Mouse (Mus musculus) retina, postnatal 1 day (tissue): ENCODE results near the gene Siae.

ENCODE experiments used
- DNase-seq: peaks from one replicate; pipeline ENCODE4 v3.0.0-alpha.2; 2012

The Siae gene

GRCm38 (mm10) chr9:37540701-37541575 lies 14.6 kb upstream of the Siae start:
- DNase-seq: no peak

- no peak for DNase-seq
These were observed 13.5 kb upstream of the Siae start for GRCm38 (mm10) chr9:37541851-37542642.

GRCm38 (mm10) chr9:37543869-37544440 lies 11.5 kb upstream of the Siae start:
- DNase-seq: no peak

- DNase-seq: peak; percentile 72
These were observed 10.9 kb upstream of the Siae start for GRCm38 (mm10) chr9:37544447-37545165.

DNA sequence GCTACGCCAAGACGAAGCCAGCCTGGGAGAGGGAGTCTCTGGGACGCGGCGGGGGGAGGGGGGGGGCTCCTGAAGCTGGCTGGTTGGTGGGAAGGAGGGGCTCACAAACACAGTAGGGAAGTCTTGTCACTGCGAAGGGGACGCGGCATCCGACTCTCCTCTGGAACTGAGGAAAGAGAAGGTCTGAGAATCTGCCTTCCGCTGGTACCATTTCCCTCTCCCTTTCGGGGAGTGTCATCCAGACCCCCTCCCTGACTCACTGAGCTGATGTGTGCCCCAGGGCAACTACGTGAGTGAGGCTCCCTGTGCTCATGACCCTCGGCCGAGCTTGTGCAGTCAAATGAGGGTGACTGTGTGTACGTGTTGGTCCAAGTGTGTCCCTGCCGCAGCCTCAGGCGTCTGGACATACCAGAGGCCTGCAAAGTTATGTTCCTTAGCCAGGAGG lies 10.3 kb upstream of the Siae start:
- DNase-seq: peak; percentile 32

DNA sequence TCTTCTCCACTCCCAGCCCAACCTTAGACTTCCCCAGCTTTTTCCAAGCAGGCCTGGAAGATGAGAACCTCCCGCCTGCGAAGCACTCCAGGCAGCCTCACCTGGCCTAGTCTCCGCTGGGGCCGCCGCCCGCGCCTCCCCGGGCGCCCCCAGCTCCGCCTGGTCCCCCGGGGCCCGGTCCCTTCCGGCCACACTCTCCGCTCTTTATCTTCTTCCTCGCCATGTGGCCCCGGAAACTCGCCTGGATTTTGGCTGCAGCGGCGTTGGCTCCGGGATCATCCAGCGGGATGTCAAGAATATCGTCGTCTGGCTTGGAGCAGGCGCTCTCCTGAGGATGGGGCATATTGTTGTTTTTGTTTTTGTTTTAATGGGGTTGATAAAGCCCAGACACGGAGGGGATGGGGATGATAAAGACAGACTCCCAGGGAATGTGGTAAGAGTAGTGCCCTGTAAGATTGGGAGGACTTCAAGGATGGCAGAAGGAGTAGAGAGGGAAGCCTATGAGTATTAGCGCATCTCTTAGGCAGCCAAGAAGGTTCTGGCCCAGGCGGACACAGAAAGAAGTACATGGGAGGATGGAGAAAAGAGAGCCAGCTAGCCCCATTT lies 9.5 kb upstream of the Siae start:
- no peak for DNase-seq

DNA sequence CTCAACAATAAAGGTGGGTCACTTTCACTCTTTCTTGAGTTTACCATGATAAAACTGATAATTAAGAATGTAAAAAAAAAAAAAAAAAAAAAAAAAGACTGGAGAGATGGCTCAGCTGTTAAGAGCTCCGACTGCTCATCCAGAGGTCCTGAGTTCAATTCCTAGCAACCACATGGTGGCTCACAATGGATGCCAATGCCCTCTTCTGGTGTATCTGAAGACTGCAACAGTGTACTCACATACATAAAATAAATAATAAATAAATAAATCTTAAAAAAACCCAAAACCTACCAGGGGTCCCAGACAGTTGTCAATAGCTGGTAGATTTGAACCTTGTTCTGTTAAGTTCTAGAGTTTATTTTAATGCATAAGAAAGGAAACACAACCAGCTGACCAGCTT lies 8.6 kb upstream of the Siae start:
- no peak for DNase-seq

- DNase-seq: no peak
These were observed 5.1 kb upstream of the Siae start for GRCm38 (mm10) chr9:37550435-37550834.

DNA sequence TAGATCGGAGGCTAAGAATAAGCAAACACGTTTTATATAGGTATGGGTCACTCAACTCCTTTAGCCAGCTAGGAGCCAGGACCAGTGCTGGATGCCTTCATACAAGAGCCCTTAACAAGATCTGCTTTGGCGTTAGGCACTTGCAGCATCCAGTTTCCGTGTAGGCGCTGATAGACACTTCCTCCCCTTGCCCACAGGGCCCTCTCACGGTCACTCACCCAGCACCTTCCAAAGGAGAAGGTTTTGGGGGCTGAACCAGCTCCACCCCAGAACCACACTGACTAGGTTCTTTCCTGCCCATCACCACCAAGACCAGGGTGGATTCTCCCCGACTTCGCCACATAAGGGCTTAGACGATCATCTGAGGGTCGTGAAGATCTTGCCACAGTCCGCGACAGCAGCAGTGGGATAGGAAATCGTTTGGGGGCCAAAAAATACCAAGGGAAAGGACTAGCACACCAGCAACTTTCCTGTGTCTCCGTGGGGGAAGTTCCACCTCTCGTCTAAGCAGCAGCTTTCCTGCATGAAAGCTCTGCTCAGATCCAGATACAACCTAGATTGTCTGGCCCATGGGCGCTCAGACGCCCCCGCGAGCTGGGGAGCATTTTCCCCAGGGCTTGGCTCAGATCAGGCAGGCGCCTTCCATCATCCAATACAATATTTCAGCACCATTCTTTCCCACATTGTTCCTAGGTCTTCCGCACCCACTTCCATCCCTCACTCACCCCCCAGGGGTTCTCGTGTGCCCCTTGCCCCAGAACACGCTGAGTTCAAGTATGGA lies 3.6 kb upstream of the Siae start:
- no peak for DNase-seq

GRCm38 (mm10) chr9:37552536-37553293 lies 2.8 kb upstream of the Siae start, which contains the start of gene Nrgn:
TSS of gene Nrgn (minus strand) at chr9:37552904.
- peak; percentile 93 for DNase-seq

DNA sequence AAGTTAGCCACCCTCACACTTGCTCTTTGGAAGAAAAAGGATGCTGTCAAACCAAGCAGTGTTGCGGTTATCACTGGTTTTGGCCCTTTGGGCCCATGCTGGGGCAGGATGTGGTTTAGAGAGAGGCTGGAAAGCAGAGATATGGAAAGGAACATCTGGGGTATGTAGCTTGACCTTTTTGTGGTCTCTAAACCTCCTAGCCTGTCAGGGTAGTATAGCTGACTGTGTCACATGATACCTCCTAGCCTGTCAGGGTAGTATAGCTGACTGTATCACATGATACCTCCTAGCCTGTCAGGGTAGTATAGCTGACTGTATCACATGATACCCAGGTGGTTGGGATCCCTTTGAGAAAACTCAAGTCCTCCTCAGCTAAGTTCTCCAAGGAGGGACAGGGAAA lies 1.2 kb upstream of the Siae start:
- no peak for DNase-seq

DNA sequence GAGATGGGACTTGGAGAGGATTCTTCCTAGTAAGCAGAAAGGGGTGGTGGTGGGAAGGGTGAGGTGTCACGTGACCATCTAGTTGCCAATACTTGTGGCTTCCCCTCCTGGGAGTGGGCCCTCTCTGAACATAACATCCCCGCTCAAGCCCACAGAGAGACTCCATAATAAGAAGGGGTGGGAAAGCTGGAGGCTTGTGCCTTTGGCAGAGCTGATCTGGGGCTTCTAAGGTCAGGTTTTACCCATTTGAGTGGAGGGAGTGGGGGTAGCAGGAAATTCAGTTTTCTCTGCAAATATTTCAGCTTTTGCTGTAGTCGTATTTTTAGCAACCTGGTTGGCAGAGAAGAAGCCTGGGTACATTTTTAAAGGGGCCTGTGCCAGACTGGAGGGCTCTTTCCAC lies 868 bp downstream of the Siae start:
- no peak for DNase-seq

DNA sequence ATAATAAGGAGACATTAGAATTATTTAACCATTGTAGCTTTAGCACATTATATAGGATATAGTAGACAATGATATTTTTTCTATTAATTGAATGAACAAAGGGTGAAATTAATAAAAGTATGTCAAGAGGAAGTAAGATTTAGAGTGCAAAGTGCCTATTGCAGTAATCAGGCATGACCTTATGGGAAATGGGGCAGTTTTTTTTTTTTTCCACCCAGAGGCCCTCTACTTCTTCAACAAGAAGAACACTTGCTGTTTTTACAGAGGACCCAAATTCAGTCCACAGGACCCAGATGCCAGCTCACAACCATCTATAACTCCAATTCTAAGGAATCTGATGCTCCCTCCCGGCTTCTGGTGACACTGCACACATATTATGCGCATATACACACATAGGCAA lies 5.1 kb downstream of the Siae start:
- DNase-seq: no peak

- DNase-seq: no peak
These were observed 8.3 kb downstream of the Siae start for GRCm38 (mm10) chr9:37563805-37564204.

DNA sequence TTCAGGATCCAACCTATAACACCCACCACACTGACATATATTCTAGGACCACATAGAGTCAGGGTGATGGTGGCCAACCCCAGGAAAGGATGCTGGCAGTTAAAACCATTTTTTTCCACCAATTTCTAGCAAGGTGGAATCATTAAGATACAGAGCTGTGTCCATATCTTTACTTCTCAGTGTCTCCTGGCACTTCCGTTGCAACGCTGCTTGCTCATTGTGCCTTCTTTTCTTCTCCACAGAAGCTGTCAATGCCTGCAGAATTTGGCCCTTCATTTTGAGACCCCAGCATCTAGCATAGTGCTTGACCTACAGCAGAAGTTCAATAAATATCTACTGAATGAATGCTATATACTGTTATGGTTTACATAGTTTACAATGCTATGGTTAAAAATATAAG lies 11.5 kb downstream of the Siae start:
- DNase-seq: no peak

- DNase-seq: no peak
These were observed 12.0 kb downstream of the Siae start for GRCm38 (mm10) chr9:37567454-37567853.

GRCm38 (mm10) chr9:37567892-37568604 lies 12.6 kb downstream of the Siae start:
- no peak for DNase-seq

DNA sequence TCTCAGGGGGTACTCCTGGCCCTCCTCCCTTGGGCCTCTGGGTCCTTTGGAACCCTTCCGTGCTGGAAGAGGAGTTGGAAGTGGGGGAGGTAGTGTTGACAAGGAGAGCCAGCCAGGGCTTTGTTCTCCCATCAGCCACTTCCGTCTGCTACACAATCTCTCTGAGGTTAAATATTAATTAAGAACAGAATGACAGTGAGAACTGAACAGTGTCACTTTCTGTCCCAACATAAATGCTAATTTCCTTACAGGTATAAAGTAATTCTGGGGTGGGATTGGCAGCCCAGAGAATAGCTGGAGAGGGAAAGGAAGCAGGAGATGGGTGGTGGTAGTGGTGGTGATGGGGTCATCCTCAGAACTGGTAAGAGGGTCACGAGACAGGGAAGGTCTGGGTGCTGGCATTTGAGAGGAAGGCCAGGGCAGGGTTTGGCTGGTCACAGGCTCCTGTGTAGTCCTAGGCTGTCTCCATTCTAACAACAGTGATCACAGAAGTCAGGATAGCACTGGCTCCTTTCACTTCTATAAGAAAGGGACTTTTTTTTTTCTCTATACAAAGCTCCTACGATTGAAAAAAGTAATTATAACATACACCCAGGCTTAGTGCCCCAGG lies 13.2 kb downstream of the Siae start:
- no peak for DNase-seq

DNA sequence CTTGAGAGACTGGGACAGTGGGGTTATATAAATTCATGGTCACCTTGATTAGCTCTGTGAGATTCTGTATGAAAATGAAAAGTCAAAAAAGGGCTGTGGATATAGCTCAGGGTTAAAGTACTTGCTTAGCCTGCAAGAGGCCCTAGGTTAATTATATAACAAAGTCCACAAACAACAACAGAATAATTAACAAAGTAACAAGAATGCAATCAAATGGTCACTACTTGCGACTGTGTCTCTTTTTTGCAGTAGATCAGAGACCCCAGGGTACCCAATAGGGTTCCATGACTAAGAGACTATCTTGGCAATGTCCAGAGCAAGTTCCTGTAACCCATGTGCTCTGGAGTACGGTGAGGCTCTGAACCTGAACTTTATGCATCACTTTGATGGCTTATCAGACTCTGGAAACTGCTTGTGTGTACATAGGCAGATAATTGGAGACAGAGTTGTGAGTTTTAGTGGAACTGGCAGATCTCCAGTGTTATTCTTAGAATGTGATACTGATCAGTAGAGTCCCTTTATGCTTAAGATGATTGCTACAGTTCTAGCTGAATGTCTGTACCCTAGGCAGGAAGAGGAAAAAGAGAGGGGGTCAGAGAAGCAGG lies 13.8 kb downstream of the Siae start:
- DNase-seq: no peak
